Mouse (Mus musculus): ENCODE results near the gene Flot1.
A peak's percentile ranks its signal among the peaks of the same experiment; 100 is the strongest.

Gene Flot1

GRCm38 (mm10) chr17:35836991-35837422 is 14.0 kb downstream of the Flot1 start:
- DNase-seq = peak; percentile 98

DNA sequence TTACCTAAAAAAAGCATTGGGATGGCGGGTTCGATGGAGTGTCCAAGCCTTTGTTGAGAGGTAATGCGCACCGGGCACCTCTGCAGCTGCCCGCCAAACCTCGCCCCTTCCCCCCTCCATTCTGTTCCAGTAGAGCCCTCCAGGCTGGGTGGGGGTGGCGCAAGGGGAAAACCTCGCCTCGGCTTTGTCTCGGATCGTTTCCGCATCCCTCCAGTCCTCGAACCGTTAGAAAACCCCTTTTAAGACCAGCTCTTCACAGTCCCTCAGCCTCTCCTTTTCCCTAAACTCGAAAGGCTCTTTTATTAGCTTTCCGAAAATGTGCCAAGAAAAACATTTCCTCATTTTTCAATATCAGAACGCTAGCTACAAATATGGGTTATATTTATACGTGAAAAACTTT is 14.5 kb downstream of the Flot1 start:
- peak; percentile 87 for DNase-seq

- DNase-seq = peak; percentile 98
Measured at GRCm38 (mm10) chr17:35838122-35838544, 15.1 kb downstream of the Flot1 start, which contains the start of gene Tubb5. Gene Tubb5, minus strand, starts transcription at chr17:35838306.

DNA sequence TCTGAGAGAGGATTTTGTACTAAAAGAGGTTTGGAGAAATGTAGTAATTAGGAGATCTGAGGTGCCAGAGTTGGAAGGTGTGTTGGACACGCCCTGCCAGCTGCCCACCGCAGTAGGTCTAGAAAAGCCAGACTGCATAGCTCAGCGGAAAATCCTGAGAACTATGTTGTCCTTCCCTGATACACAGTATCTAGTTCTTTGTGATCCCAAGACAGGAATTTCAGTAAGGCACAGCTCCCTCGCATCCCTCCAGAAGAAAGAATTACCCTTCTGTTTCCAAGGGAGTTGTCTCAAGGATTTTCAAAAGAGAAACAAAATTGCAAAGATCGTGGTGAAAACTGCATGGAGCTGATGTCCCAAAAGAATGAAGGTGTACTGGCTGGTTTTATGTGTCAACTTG is 15.5 kb downstream of the Flot1 start:
- peak; percentile 41 for DNase-seq

DNA sequence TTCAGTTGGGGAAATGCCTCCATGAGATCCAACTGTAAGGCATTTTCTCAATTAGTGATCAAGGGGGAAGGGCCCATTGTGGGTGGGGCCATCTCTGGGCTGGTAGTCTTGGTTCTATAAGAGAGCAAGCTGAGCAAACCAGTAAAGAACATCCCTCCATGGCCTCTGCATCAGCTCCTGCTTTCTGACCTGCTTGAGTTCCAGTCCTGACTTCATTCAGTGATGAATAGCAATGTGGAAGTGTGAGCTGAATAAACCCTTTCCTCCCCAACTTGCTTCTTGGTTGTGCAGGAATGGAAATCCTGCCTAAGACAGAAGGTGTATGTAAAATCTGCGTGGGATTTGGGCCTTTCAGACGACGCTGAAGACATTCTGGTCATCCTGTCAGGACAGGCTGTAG is 16.0 kb downstream of the Flot1 start:
- DNase-seq = peak; percentile 34

- DNase-seq = no peak
Measured at GRCm38 (mm10) chr17:35840561-35840960, 17.5 kb downstream of the Flot1 start.

GRCm38 (mm10) chr17:35841076-35841950 is 18.3 kb downstream of the Flot1 start, which contains the start of gene Mdc1:
Gene Mdc1, plus strand, starts transcription at chr17:35841515.
- peak; percentile 99 for DNase-seq

DNA sequence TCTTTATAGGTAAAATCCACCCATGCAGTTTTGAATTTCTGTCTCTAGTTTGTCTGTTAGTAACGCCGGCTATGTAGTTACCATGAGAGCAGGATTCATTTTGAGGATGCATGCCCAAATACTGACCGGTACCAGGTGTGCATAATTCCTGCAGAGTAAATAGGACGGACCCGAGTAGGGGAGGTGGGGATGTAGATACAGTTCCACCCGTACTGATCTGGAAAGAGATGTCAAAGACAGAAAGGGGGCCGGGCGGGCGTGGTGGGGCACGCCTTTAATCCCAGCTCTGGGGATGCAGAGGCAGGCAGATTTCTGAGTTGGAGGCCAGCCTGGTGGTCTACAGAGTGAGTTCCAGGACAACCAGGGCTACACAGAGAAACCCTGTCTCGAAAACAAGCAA is 19.0 kb downstream of the Flot1 start:
- DNase-seq = peak; percentile 37

- DNase-seq = no peak
Measured at GRCm38 (mm10) chr17:35843514-35843913, 20.5 kb downstream of the Flot1 start.

DNA sequence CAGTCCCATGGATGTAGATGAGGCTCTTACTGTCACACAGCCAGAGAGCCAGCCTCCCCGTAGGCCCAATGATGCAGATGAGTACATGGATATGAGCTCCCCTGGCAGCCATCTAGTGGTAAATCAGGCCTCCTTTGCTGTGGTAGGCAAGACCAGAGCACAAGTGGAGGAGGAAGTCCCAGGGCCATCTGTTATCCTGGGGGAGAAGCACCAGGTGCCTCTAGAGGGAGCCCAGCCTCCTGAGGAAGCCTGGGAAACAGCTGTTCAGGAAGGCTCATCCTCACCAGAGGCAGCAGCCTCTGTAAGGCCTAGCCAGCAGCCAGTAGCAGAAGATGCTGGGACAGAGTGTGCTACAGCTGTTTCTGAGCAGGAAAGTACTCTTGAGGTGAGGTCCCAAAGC is 25.1 kb downstream of the Flot1 start:
- no peak for DNase-seq

DNA sequence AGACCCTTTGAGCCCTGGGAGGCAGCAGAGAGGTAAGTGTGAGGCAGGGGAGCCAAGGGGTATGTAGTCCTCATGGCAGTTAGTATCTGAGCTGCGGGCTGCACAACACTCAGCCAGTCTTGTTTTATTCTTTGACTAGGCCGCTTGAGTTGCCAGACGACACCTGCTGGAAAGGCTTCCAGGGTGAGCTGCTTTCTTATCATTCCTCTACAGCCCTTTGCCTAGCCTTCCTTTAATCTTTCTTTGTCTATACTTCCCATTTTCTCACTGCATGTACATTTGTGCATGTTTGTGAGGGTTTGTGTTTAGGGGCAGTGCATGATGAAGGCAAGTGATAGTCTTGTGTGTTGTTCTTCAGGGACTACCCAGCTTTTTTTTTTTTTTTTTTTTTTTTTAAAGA is 27.9 kb downstream of the Flot1 start:
- DNase-seq = no peak

DNA sequence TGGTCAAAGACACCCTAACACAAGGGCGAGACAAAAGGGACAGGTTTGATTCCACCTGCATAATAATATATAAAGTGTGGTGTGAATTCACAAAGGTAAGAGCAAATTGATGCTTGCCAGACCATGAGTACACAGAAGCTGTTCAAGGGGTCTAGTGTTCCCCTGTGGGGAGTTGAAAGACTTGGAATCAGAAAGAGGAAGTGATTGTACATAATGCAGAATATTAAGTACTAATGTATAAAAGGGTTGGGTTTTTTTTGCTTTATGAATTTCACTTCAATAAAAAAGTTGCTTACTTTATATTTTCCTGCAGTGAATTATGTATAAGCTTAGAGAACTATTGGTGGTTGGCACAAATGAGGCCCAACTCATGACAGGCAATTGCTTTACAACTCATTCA is 36.3 kb downstream of the Flot1 start:
- no peak for DNase-seq

DNA sequence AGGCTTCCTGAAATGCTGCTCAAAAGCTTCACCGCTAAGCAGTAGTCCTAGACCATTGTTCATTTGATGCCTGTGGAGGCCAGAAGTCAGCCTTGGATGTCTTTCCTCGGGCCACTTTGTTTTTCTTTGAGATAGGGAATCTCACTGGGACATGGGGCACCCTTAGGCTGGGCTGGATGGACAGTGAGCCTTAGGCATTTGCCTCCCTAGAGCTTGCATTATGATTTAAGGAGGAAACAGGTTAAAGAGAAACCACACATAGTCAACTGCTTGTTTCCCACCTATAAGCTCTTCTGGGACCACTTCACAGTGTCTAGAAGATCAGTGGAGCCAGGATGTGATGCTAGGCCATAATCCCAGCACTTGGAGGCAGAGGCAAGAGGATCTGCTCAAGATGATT is 36.8 kb downstream of the Flot1 start:
- DNase-seq = no peak

- no peak for DNase-seq
Measured at GRCm38 (mm10) chr17:35860831-35861197, 37.8 kb downstream of the Flot1 start.

DNA sequence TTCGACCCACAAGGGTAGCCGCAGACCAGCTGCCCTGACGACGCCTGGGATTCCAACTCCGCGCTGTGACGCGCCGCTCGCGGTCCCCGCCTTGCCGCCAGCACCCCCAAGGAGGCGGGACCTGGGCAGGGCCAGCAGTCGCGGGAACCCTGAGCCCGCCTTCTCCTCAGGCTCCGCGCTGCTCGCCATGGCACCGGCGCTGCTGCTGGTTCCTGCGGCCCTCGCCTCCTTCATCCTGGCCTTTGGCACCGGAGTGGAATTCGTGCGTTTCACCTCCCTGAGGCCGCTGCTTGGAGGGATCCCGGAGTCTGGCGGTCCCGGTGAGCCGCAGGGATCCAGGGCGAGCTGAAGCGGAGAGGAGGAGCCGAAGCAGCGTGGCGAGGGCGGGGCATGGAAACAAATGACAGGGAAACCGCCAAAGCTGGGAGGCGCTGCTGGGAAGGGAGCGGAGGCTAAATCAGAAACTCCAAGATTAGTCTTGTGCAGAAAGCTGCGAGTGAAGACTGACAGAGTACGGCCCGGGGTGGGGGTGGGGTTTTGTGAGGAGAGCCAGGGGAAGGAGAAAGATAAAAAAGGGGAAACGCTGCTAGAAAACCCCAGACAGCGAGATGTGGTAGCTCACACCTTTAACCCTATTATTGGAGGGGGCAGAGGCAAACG is 38.3 kb downstream of the Flot1 start, which contains the start of gene Nrm:
TSS of gene Nrm (plus strand) at position 121 of the 660 bp plus-strand sequence.
- DNase-seq = peak; percentile 87

- DNase-seq = no peak
Measured at GRCm38 (mm10) chr17:35864832-35865353, 41.9 kb downstream of the Flot1 start.

GRCm38 (mm10) chr17:35865481-35866280 is 42.7 kb downstream of the Flot1 start, which contains the start of gene Ppp1r18:
Gene Ppp1r18, plus strand, starts transcription at chr17:35865593.
- DNase-seq = peak; percentile 60

DNA sequence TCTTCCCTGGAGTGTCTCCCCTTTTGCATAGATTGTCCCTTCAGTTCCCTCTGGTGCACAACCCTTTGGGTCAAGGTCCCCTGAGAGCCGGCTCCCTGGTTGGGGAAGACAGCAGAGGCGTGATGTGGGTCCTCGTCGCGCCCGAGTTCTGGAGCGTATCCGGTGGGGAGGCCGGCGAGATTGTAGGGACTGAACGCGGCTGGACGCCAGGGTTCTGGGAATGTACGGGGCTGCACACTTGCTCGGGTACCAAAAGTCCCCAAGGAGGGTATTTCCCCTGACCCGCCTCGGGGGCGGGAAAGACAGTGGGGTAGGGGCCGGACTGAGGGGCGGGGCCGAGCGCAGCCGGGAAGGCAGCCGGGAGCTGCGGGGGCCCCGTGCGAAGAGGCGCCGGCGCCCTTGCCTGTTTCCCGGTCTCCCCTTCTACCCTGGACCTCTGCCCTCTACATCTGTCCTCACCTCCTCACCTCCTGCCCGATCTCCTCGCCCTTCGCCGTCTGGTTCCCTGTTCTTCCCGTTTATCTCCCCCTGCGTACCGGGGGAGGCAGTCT is 43.3 kb downstream of the Flot1 start:
- peak; percentile 66 for DNase-seq

- peak; percentile 78 for DNase-seq
Measured at GRCm38 (mm10) chr17:35866911-35867890, 44.2 kb downstream of the Flot1 start.

GRCm38 (mm10) chr17:35868165-35868820 is 45.3 kb downstream of the Flot1 start:
- DNase-seq = peak; percentile 78

- peak; percentile 21 for DNase-seq
Measured at GRCm38 (mm10) chr17:35868961-35869345, 45.9 kb downstream of the Flot1 start.

All from thymus, postnatal 14 days (tissue).